Mouse (Mus musculus) CD4-positive, CD25-positive, alpha-beta regulatory T cell (primary cell): ENCODE data around the gene Gimap1. TPM values are rescaled to one million over a fixed set of nuclear protein-coding genes. Genes with fewer than 3 reads are reported as not detected.

Experiments used
- polyA plus RNA-seq: library from polyadenylated mRNA; unstranded; fragments of 100-300 nt; shearing (Covaris generic); gene quantifications from one replicate; pipeline ENCODE4 v1.2.1, GENCODE M21; 2017

Gene Gimap1
- 563 TPM for polyA plus RNA-seq

GRCm38 (mm10) chr6:48738961-48739779 is at the start of gene Gimap1:
Gimap1 (plus strand) TSS chr6:48739054.

GRCm38 (mm10) chr6:48718455-48718854 is 20.4 kb upstream of the Gimap1 start, which contains the start of the genes Gm28053 and Gimap7:
Gm28053 (plus strand) TSS chr6:48718607.
Gimap7 (plus strand) TSS chr6:48718621.

GRCm38 (mm10) chr6:48745959-48746889 is 7.4 kb downstream of the Gimap1 start, which contains the start of gene Gimap5:
Gimap5 (plus strand) TSS chr6:48746197.

GRCm38 (mm10) chr6:48770696-48771095 is 31.8 kb downstream of the Gimap1 start, which contains the start of gene Gimap3:
Gimap3 (minus strand) TSS chr6:48770851.

Other genes with a start within 250 kb of the Gimap1 start
- 0.24 TPM for gene Atp6v0e2, start 201.4 kb upstream of the Gimap1 start, polyA plus RNA-seq
- 44.5 TPM for gene Lrrc61, start 184.3 kb upstream of the Gimap1 start, polyA plus RNA-seq
- 0.17 TPM for gene Rarres2, start 166.3 kb upstream of the Gimap1 start, polyA plus RNA-seq
- not detected for gene Gm45021, start 149.4 kb upstream of the Gimap1 start, polyA plus RNA-seq
- gene Repin1, start 145.2 kb upstream of the Gimap1 start, polyA plus RNA-seq: 2.7 TPM
- gene Gm44965, start 145.1 kb upstream of the Gimap1 start, polyA plus RNA-seq: not detected
- gene Zfp775, start 137.0 kb upstream of the Gimap1 start, polyA plus RNA-seq: 9.4 TPM
- 4.3 TPM for gene AI854703, start 112.3 kb upstream of the Gimap1 start, polyA plus RNA-seq
- gene Gimap8, start 91.8 kb upstream of the Gimap1 start, polyA plus RNA-seq: 154 TPM
- 297 TPM for gene Gimap9, start 62.9 kb upstream of the Gimap1 start, polyA plus RNA-seq
- gene Gimap4, start 54.5 kb upstream of the Gimap1 start, polyA plus RNA-seq: 1,429 TPM
- gene Gimap6, start 30.8 kb upstream of the Gimap1 start, polyA plus RNA-seq: 921 TPM
- 25.5 TPM for gene Gm28053, start 20.4 kb upstream of the Gimap1 start, polyA plus RNA-seq
- 299 TPM for gene Gimap7, start 20.4 kb upstream of the Gimap1 start, polyA plus RNA-seq
- gene Gimap5, start 7.1 kb downstream of the Gimap1 start, polyA plus RNA-seq: 207 TPM
- gene Gimap3, start 31.8 kb downstream of the Gimap1 start, polyA plus RNA-seq: 2,001 TPM
- gene Tmem176a, start 101.9 kb downstream of the Gimap1 start, polyA plus RNA-seq: 5.5 TPM
- 8.6 TPM for gene Tmem176b, start 102.4 kb downstream of the Gimap1 start, polyA plus RNA-seq
- not detected for gene Aoc1, start 133.8 kb downstream of the Gimap1 start, polyA plus RNA-seq
- not detected for gene 1600015I10Rik, start 190.8 kb downstream of the Gimap1 start, polyA plus RNA-seq
- not detected for gene Doxl2, start 235.9 kb downstream of the Gimap1 start, polyA plus RNA-seq
- gene Svs1, start 247.8 kb downstream of the Gimap1 start, polyA plus RNA-seq: not detected